Mouse (Mus musculus) bone marrow, adult 2 months (tissue): ENCODE measurements around the gene Ptprn2.

Source experiments
- CTCF ChIP-seq: fragments of 200-500 bp; IDR thresholded peaks from 2 replicates; pipeline ENCODE4 v1.5.1; 2011; ENCODE audit warnings: low read length, control low read depth; ENCODE audit not compliant: control insufficient read depth, insufficient read depth
- POLR2A ChIP-seq: fragments of 200-500 bp; IDR thresholded peaks from 2 replicates; pipeline ENCODE4 v1.6.1; 2011; ENCODE audit warnings: low read depth, mild to moderate bottlenecking, control low read depth, low read length, borderline replicate concordance; ENCODE audit not compliant: control insufficient read depth

DNA sequence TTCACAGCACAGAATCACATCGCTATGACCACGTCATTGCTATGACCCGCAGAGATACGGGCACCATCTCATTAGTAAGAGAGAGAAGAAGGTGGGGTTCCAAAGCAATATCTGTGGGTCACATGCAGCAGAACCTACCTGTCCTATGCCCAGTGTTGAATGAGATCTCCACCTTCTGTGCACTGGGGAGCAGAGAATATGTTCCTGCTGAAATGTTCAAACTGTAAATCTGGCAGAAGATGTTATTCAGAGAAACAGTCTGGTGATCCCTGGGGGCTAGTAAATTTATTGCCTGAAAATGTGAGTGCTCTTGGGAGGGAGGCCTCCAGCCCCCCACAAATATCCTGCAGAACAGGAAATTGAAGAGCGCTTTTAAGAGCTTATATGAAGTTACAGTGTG, 490.0 kb downstream of the Ptprn2 start:
- TF ChIP-seq CTCF, result no peak
- no peak for TF ChIP-seq POLR2A
